Mouse (Mus musculus) brain, embryonic 18.5 days (tissue): ENCODE measurements around the gene Folr2.
A peak's percentile ranks its signal among the peaks of the same experiment; 100 is the strongest.

Experiments
- DNase-seq: peaks from one replicate; pipeline ENCODE4 v3.0.0-alpha.2; 2012; ENCODE audit warnings: low read depth, low spot score

The Folr2 gene

DNA sequence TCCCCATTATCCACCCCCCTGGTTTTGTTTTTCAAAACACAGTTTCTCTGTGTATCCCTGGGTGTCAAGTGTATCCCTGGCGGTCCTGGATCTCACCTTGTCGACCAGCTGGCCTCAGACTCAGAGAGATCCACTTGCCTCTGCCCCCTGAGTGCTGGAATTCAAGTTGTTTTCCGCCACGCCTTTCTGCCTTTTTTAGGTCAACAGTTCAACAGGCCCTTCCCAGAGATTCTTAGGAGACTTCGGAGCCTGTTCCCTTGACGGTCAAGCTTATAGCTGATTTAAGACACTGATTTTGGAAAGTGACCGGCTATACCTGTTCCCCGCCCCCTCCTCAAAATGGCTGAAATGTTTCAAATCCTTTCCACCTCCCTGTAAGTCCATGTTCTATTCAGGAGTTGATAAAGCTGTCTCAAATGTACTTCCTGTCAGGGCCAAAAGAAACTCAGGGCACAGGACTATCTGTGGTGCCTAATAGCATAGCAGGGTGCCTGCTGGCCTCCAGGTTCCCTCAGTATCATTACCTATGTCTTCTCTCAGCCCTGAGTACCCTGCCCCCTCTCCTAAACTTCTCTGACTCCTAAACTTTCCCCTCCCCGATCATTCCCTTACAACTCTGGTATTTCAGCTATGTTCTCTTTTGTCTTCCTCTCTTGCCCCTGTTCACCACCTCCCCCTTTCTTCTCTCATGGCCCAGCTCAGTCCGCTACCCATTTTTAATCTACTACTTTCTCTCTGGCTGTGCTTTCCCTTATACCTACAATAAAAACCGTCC, 9.7 kb upstream of the Folr2 start:
- DNase-seq = no peak

DNA sequence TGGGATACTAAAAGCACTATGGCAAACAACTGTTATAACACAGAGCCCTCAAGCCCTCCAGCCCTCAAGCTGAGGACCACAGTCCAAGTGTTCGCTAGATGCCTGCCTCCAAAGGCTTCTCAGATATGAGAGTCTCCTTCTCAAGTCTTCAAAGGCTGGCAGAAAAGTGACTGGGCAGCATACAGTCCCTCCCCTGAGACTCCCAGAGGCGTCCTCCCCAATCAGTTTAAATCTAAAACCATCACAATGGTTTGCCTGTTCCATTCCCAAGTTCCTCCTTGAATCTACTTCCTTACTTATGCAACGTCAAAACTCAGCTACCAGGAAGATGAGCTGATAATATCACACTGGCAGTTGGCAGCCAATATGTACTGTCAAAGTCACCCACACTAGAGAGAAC, 6.4 kb upstream of the Folr2 start, which contains the start of gene Anapc15:
Anapc15 (plus strand) TSS at position 301 of the 400 bp plus-strand sequence.
- no peak for DNase-seq

GRCm38 (mm10) chr7:101862291-101862690, 5.3 kb upstream of the Folr2 start:
- DNase-seq = no peak

GRCm38 (mm10) chr7:101860978-101861377, 4.0 kb upstream of the Folr2 start:
- no peak for DNase-seq

DNA sequence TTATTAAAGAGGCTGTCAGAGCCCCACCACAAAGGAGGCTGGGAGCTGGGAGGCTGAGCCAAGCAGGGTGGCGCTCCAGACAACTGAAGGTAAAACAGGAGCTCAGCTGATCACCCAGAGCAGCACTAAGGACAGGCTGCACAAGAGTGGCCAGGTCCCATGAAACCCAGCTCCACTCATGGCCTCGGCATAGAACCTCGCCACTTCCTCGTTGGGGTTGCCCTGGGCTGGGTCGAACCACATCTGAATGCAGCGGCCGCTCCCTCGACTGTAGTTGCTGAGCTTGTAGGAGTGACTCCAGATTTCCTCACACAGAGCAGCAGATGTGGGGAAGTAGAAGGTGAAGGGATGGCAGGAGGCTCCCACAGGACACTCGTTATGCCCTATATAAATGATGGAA, 1.4 kb upstream of the Folr2 start:
- DNase-seq = no peak

DNA sequence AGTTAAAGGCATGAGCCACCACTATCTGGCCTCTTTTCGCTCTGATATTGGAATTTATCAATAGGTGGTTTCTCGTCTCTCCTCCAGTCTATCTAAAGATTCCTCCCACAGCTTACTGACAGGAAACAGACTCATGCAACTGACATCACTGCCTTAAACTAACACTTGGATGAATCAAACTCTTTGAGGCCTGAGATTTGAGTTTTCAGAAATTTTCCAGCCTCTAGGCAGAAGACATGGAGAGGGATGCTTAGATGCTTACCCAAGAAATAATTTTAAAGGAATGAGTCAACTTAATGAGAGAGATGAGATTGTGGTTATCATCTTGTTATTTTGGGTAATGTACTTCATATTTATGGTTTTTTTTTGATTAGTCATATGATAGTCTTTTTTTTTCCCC, 3.2 kb downstream of the Folr2 start:
- no peak for DNase-seq

DNA sequence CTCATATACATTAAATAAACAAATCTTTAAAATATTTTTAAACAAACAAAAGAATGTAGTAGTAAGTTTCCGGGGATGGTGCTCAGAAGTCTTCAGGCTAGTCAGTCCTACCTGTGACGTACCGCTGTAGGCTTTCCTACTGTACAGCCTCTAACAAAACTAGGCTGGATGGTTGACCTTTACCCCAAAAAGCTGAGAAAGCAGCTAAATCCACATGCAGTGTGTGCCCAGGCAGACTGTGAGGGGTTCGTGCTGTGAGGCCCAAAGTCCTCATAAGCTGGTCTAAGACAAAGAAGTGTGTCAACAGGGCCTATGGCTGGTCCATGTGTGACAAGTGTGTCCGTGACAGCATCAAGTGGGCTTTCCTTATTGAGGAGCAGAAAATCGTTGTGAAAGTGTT, 4.1 kb downstream of the Folr2 start:
- no peak for DNase-seq

DNA sequence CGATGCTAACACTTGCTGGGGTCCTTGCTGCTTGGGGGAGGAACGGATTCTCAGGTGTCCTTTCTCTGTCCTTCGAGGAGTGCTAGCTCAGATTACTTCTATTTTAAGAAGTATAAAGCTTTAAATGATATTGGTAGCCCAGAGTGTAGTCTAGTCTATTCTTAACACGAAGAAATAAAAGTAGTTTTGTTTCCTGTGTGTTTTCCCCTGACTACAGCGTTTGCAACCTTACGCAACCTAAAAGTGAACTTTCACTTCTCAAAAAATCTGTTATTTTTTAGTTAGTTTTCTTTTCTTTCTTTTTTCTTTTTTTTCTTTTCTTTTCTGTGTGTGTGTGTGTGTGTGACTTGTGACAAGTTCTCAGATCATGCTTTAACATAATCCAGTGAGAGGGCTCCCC, 5.3 kb downstream of the Folr2 start:
- DNase-seq = no peak

DNA sequence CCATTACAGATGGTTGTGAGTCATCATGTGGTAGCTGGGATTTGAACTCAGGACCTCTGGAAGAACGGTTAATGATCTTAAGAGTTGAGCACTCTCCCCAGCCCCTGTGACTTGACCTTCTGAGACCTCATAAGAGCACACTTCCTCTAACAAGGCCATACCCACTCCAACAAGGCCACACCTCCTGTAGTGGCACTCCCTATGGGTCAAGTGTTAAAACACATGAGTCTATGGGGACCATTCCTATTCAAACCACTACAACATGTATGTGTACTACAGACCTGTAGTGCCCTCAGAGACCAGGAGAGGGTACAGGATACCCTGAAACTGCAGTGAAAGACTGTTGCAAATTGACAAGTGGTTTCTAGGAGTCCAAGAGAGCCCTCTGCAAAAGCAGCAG, 9.1 kb downstream of the Folr2 start:
- no peak for DNase-seq

GRCm38 (mm10) chr7:101844186-101844585, 12.8 kb downstream of the Folr2 start:
- DNase-seq = no peak

GRCm38 (mm10) chr7:101837606-101838471, 19.2 kb downstream of the Folr2 start, which contains the start of gene Inppl1:
Gene Inppl1, minus strand, starts transcription at chr7:101838229.
- peak; percentile 49 for DNase-seq

DNA sequence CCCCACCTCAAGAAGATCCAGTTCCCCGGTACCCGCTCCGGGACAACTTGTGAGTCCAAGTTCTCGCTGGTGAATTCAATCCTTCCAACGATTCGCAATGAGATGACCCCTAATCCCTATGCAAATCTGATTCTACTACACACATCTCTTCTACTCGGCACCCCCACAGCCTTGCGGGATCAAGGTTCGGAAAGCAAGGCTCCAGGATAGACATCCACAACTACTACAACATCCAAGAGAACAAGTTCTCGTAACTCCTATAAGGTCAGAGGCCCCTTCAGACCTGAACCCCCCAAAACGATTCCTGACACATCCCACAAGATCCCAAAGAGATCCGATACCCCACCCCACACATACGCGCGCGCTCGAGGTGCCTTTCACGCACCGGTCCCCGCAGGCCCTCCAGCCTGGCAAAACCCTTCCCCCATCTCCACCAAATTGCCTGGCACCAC, 19.8 kb downstream of the Folr2 start:
- no peak for DNase-seq

DNA sequence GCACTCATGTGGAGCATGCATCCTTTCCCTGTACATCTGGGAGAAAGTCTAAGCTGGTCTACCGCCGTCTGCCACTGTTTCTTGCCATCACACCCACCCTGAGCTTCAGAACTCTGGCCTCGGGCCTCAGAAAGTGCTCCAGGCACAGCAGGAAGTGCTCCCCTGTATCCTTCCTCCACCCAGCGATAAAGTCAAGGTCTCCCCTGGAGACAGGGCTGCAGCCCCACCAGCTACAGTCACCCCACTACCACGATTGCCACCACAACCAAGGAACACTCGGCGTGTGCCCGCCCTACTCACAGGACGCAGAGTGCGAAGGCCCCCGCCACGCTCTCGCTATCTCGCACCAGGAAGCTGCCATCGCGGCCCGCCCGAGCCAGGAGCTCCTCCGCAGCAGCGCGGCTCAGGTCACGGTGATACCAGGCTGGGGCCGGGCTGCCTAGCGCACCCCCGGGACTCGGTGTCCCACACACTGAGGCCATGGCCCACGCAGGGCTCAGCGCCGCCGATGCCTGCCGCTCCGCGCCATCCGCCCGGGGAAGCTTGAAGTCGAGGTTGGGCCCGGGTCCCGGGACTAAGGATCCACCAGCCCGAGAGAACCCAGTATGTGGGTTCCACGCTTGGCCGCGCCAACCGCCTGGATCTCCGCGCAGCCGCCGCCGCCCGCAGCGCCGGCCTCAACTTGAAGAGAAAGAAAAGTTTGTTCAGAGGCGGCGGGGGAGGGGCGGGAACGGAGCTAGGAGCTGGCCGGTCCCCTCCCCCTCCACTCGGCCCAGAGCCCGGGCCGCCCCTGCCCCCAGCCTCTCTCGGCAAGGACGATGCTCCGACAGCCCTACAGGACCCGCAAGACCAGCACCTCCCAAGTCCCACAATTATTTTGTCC, 20.5 kb downstream of the Folr2 start:
- DNase-seq = no peak

- no peak for DNase-seq
Measured at GRCm38 (mm10) chr7:101835457-101836109, 21.4 kb downstream of the Folr2 start.

- no peak for DNase-seq
Measured at GRCm38 (mm10) chr7:101834903-101835302, 22.1 kb downstream of the Folr2 start.

DNA sequence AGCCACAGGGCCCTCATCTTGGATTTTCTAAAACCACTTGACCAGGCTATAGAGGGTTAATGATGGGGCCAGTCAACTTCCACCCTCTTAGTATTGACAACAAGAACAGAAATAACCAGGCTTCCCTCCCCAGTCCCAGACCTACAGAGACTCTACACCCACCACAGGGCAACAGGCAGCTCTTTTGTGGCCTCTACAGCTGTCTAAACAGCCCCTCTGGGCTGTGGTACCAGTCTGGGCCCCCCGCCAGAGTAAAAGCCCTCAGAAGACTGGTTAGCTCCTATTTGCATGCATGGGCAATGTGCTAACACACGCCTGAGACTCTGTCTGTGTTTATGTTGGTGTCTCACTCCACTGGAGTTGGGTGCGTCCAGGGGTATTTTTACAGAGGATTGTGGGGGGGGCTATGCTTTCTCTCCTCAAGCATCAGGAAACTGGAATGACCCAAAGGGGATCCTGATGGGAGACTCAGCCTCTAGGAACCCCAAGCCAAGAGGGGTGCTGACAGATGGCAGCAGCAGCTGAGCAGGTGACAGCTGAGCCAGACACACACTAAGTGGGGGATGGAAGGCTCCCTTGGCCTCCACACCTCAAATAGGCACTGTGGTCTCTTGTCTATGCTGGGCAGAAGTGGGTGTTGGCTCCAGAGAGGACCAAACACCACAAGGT, 22.9 kb downstream of the Folr2 start:
- peak; percentile 22 for DNase-seq

GRCm38 (mm10) chr7:101833352-101833751, 23.6 kb downstream of the Folr2 start:
- DNase-seq = no peak

DNA sequence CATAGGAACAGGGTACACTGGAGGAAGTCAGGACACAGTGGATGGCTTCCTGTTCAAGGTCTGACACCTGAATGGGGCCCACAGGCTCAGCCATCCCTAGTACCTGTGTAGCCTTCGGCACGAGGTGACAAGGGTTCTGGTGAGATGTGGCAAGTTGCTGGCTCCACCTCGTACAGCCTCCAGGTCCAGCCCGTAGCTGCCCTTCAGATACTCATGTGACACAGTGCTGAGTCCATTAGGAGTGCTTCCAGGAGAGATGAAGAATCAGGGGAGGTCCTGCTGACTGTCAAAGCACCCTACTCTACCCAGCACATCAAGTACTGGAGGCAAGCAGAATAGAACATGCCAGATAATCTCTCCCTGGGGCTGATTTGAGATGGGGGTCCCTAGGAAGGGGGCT, 24.6 kb downstream of the Folr2 start:
- DNase-seq = no peak

DNA sequence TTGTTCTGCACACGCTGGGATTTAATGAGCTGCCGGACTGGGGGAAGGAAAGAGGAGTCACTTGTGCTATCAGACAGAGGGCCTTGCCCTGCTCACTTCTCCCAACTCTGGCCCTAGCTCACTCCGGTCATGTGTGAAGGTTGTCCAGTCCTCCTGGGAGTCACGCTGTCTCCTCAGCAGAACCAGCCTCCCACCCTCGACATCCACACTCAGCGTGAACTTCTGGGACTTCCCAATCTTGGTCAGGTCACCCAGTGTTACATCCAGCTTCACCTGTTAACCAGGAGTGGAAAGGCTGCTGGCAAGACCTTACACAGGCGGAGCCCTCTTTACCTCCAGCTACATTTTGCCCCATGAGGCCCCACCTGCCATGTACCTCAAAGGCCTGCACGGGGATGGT, 25.6 kb downstream of the Folr2 start:
- DNase-seq = no peak

DNA sequence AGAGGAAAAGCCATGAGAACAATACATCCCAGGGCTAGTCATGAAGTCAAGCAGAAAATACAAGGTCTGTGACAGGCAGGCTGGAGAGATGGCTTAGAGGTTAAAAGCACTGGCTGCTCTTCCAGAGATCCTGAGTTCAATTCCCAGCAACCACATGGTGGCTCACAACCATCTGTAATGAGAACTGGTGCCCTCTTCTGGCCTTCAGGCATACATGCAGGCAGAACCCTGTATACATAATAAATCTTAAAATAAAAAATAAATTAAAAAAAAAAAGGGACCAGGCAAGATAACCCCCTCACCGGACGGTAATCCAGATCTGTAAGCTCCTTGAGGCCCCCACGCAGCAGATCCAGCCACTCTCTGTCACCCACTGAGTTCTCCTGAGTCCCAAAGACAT, 26.6 kb downstream of the Folr2 start:
- no peak for DNase-seq
